Mouse (Mus musculus) spleen, postnatal 10 days (tissue): ENCODE results near the gene Fmc1.
"Not testable (repeated sequence)": the region's sequence is repeated elsewhere in the genome, so short reads cannot be mapped to it uniquely, and the experiment has no call there.

Experiments
- DNase-seq, 2 experiments: peaks; one replicate each; pipeline ENCODE4 v3.0.0; 2021 to 2022; ENCODE audit warnings: low spot score in 2 of 2

Fmc1 gene

DNA sequence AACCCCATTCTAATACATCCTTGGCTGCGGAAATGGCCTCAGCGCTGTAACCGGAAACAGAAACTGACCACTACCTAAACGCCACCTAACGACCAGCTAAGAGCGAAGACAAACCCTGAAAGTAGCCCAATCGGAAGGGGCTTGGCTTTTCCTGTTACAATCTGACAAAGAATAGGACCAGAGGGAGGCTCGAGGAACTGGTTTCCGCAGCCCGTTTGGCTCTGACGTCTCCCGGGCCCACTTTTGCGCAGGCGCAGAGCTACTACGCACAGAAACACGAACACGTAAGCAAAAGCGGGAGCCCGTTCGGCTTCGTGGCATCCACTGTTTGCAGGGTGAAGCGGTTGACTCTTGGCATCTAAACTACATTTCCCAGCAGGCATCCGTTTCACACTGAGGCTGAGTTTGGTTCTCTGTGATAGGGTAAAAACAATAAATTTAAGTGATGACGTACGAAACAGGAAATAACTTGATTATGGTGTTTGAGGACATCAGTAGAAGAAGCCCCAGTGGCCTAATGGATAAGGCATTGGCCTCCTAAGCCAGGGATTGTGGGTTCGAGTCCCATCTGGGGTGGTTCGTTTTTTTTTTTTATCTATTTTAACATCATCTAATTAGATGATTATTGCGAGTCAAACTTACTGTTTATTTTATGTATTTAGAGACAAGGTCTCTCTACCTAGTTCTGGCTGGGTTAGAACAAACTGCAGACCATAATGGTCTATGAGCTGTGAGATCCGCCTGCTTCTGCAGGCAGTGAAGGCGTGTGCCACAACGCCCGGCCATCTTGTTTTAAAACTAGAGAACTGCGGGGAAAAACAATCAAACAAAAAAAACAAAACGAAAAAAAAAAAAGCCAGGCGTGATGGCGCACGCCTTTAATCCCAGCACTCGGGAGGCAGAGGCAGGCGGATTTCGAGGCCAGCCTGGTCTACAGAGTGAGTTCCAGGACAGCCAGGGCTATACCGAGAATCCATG, at the start of gene Fmc1:
TSS of gene Fmc1 (plus strand) at position 75 of the 978 bp plus-strand sequence.
- peak; percentile 93 to 97 for DNase-seq

DNA sequence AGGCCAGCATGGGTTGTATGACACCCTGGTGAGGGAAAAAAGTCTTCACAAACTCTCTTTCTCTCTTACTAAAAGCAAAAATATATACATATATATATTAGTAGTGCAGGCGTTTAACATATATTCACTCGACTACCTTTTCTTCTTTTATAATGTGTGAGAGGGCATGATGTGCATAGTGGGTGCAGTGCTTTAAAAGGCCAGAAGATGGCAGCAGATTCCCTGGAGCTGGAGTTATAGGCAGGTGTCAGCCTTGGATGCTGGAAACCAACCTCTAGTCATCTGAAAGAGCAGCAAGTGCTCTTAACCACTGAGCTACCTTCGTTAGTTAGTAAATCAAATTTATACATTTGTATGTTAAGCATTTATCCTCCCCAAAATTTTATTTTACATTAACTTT, 40.8 kb upstream of the Fmc1 start:
- peak; percentile 46 to 76 for DNase-seq

DNA sequence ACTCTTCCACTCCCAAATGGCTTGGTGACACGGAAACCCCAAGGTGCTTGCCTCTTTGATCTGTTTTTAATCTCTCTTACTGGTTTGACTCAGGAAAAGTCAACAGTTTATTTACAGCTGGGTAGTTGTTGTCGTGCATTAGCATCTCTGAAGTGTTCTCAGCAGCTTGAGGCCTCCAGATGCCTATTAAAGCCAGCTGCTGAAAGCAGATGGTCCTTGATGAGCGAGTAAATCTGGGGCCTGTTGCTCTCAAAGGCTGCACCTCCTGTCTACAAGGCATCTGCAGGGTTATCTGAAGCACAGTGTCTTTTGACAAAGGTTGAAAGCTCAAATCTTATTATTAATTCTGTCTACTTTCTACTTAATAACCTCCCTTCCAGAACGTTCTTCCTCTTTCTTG, 37.7 kb upstream of the Fmc1 start:
- no peak for DNase-seq

DNA sequence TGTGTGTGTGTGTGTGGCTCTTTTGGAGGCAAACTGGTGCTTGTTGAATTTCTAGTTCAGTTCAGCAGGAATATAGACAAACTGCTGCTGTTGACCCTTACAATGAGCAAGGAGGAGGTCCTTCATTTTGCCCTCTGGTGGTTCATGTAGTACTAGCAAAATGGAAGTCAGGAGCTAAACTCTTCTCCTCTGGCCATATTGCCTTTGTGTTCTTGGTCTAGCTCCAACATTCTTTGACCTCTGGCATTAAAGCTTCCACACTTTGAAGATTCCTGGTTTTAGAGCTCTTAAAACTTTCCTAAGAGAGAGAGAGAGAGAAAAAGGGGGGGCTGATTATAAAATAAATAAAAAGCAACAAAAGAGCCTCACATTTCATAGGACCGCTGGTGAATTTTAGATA, 21.2 kb upstream of the Fmc1 start:
- no peak for DNase-seq

DNA sequence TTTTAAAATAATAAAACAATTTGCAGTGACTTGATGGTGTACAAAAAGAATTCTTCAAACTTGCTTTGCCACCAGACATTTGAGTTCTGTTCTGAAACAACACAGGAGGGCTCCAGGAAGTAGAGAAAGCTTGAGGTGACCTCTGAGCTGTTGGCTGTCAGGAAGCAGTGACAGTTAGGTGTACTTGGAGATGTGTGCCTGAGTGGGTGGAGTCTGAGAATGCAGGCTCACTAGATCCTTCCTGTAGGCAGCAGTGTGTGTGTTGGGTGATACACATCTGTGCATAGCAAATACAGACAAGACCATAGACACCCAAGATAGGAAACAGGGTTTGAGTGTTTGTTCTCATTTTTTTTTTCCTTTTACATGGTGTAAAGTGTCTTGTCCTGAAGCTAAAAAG, 20.5 kb upstream of the Fmc1 start:
- DNase-seq: no peak

DNA sequence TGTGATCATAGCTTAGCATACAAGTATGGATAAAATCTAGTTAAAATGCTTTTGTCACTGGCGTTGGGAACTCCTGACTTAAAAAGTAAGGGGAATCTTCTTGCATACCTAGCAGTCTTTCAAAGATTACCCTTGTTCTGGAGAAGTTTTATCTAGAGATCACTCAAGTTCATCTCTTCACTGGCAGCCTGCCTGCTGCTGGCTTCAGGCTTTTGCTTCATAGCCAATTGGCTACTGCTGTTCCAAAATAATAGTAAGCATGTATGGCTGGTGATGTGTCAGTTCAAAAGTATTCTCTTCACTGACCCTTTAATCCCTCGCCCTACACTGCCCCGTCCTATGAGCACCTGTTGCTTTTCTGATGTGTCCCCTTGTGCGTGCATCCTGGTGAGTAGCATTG, 18.1 kb upstream of the Fmc1 start:
- DNase-seq: no peak

DNA sequence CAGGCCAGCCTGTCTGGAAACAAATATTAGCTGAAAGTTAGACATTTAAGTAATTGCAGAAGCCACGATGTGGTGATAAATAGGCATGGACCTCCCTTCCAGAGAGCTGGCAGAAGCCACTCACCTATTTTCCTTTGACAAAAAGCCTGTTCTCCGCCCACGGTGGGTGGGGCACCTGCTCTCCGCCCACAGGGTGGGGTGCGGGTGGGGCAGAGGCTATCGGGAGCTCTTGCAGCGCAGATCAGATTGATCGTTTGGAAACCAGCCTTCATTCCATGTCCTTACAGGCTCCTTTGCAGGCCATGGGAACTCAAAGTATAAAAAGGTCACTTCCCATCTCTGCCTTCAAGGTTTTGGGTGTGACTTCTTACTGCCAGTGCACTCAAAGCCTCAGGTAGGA, 9.5 kb upstream of the Fmc1 start:
- DNase-seq: peak in 1 of 2 experiments; percentile 28

DNA sequence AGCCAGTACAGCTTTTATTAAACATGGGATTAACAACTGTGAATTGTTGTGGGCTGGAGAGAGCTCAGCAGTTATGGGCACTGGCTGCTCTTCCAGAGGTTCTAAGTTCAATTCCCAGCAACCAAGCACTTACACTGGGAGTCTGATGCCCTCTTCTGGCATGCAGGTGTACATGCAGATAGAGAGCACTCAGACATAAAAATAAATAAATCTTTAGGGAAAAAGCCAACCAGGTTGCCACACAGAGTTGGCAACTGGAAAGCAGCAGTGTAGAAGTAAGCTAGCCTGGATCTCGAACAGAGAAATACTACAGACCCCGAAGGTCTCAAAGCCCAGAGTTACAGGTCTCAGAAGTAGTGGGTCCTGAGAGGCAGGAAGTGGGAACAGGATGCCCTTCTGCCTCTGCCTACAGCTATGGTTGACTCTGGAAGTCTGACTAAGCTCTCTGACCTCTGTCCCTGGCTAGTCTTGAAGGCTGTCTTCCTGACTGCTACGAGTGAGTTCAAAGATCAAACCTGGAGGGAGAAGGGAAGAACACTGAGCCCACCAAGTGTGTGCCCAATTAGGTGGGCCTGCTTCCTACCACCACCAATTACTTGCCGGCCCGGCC, 2.0 kb upstream of the Fmc1 start:
- peak in 1 of 2 experiments; percentile 40 for DNase-seq

DNA sequence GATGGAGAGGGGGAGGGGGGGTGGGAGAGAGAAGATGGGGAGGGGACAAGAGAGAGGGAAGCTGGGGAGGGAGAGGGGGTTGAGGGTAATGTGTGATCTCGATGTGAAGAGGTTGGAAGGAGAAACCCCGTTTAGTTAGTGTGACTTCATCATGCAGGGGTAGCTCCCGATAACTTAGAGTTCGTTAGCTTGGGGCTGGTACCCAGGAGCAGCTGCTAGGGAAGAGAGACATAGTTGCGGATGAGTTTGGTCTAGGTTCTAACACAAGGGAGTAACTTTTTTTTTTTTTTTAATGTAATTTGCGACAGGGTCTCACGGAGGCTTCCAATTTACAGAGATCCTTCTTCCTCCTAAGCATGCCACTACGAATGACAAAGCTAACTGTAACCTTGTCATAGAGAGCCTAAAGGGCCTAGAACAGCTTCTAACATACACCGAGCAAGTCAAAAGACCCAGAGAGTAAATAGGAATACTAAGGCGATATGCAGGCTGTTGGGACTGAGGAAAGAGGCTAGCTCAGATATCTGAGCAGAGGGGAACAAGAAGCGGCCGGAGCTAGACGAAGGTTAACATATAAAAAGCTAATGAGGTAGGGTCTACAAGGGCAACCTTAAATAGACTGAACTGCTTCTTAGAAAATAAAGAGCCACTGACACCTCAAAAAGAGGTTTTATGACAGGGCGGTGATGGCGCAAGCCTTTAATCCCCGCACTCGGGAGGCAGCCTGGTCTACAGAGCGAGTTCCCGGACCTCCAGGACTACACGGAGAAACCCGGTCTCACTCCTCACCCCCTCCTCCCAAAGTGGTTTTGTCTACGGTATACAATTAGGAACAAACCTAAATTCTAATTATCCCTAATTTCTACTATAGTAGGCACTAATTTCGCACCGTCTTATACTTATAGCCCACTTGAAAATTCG, 542 bp upstream of the Fmc1 start:
- DNase-seq: peak; percentile 65 to 71

DNA sequence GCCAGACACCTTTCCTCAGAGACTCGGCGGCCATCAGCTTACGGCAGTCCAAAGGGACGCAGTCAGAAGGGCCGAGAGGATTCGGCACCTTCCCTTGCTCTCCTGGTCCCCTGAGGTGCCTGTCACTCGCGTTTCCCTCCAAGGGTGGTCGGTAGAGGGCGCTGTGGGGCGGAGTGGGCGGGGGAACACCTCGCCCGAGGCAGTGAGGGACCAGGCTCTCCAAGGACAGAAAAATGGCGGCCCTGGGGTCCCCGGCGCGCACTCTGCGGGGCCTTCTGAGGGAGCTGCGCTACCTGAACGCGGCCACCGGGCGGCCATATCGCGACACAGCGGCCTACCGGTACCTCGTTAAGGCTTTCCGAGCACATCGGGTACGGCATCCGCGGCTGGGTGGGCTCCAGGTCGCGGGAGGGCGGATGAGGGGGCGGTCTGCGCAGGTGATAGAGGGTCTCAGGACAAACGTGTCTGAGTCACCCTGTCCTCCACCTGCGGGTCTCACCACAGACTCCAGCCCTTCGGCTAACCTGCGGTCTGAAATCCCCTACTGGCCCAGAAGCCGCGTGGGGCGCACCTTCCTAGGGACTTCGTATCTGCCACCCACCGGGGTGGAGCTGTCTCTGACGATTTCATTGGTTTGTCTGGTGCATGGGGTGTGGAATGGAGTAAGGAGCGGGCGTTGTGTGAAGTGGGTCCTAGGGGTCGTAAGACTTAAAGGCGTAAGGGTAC, 1.5 kb downstream of the Fmc1 start:
- DNase-seq: peak; percentile 100

DNA sequence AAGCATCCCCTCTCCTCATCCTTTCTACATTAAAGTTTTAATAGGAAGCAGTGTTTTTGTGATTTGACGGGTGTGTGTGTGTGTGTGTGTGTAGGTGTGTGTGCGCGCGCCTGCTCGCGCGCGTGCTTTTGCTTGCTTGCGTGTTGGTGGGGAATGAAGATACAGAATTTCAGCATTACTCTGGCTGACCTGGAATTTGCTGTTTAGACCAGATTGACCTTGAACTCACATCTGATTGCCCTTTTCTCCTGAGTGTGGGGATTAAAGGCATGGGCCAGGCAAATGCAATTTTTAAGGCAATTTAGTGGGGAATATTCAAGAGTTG, 2.0 kb downstream of the Fmc1 start:
- DNase-seq: no peak

DNA sequence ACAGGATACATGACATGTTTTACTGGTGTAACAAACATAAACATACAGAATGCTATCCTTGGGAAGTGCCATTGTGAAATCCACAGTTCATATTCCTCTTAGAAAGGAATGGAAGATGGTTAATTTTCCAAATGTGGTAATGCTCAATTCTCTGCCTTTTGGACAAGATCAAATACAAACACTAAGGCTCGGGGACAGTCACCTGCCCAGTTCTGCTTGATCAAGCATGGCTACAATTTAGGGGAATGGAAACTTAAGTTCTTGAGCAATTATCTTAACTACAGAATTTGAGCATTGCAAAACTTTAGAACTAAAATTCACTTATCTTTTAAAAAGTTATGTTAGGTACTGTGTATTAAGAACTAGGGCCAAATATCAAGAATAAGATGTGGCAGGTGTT, 2.5 kb downstream of the Fmc1 start:
- DNase-seq: no peak

DNA sequence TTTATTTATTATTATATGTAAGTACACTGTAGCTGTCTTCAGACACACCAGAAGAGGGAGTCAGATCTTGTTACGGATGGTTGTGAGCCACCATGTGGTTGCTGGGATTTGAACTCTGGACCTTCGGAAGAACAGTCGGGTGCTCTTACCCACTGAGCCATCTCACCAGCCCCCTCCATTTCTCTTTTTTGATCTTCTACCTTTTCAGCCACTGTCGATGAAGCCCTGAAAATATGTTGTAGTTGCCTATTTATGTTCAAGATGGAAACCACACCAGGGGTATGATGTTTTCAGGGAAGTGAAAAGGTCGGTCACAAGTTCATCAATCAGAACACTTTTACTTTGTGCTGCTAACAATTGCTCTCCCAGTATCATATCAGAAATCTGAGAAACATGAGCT, 10.8 kb downstream of the Fmc1 start:
- not testable (repeated sequence) for DNase-seq

DNA sequence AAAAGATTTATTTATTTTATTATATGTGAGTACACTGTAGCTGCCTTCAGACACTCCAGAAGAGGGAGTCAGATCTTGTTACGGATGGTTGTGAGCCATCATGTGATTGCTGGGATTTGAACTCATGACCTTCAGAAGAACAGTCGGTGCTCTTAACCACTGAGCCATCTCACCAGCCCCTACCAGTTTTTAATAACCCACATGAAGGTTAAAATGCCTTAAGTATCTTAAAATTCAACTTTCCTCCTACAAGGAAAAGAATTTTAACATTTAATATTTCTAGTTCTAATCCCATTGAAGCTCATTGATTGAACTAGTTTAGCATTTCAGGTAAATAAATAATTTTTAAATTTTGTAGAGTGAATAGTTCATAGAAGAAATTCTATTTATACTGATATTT, 13.7 kb downstream of the Fmc1 start:
- not testable (repeated sequence) for DNase-seq

DNA sequence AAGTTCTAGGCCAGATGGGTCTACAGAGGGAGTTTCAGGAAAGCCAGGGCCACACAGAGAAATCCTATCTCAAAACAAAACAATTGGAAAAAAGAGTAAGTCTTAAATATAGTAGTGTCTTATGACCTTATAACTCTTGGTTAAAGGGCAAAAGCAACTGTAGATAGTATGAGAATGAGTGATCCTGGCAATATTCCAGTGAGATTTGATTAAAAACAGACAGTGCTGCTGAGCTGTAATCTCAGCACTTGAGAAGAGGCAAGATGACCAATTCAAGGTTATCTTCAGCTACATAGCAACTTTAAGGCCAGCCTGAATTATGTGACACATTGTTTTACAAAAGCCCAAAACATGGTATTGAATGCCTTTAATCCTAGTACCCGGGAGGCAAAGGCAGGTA, 14.4 kb downstream of the Fmc1 start:
- DNase-seq: no peak

DNA sequence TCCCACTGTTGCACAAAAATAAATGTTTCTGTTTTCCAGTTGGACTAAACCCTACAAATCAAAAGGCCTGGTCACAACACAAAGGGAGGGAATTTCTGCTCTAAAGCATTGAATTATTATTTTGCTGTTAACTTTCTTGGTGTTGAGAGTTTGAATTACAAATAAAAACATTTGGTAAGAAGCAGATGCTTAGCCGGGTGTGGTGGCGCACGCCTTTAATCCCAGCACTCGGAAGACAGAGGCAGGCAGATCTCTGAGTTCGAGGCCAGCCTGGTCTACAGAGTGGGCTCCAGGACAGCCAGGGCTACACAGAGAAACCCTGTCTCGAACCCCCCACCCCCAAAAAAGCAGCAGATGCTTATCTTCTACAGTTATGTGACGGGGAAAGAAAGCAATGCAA, 15.3 kb downstream of the Fmc1 start:
- not testable (repeated sequence) for DNase-seq

DNA sequence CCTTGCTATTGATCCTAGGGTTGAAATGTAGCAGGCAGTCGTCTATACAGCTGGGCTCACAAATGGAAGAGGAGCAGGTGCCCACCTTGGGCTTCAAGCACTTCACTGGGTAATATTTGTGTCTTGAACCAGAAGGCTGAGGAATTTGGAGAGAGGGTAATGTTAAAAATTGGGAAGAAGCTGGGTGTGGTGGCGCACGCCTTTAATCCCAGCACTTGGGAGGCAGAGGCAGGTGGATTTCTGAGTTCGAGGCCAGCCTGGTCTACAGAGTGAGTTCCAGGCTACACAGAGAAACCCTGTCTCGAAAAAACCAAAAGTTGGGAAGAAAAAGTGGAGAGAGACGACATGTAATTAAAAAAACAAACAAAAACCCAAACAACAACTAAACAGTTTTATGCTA, 16.5 kb downstream of the Fmc1 start:
- DNase-seq: not testable (repeated sequence)

DNA sequence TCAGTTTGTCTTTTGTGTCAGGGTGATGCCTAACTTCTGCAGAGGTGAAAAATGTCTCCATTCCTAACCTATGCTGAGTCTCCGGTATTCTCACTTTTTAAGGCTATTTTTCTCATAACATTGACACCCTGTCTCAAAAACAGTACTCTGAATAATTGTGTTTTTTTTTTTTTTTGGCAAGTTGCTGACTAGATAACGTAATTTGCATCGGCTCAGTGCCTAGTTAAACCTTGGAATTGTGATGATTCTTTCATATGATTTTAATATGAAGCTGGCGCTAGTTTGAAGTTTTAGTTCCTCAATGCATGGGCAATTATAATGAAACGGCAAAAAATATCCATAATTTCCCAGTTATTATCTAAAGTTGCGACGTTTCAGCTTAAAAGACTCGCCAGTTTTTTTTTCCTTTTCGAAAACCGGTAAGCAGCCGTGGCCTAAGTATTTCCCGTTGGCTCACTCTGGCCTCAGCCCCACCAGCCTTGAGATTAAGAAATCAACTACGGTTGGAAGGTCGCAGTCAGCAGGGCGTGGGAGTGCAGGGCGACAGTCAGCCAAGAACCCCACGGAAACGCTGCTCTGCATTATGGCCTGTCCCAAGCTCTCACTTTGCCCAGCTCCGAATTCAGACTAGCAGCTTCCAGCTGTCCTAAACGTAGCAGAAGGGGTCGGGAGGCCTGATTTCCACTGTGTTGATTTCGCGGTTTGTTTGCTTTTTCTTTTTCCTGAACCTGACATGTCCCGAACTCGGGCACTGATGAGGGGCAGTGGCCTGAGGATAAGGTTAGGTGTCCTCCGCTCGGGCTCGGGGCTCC, 17.2 kb downstream of the Fmc1 start:
- DNase-seq: peak in 1 of 2 experiments; percentile 78

DNA sequence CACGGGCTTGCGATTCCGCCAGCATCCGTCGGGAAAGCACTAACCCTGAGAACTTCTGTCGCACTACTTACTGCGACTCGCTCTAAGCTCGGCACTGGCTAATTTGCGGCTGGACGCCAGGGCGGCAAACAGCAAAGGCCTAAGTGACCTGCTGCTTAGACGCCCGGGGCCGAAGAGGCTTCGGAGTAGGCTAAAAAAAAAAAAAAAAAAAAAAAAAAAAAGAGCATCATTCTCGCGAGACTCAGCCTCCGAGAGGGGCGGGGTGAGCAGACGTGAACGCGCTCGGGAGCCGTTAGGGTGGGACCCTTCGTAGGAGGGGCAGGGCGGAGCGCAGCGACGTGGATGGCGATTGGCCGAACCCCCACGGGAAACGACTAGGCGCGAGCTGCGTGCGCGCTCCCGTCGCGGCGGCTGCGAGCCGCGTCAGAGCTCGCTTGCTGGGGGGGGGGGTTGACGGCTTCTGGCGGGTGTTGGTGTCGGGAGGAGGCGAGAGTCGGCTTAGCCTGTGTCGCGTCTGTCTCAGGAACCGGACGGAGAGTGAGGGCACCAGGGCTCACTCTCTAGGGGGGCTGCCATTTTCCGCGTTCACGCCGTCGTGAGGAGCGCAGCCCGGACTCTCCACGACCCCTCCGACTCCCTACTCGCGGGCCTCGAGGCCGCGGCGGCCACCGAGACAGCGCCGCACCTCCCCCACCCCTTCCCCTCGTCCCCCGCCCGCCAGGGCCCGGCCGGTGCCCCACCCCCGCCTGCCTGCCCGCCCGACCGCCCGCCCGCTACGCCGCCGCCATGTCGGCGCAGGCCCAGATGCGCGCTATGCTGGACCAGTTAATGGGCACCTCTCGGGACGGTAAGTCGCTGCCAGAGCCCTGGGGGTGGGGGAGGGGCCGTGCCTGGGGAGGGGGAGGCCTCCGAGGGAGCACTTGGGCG, 18.0 kb downstream of the Fmc1 start, which contains the start of gene Luc7l2:
TSS of gene Luc7l2 (plus strand) at position 273 of the 927 bp plus-strand sequence.
- DNase-seq: peak; percentile 91 to 97
